Mouse (Mus musculus): ENCODE results near the gene Srp14. TPM values are rescaled to one million over a fixed set of nuclear protein-coding genes. Genes with fewer than 3 reads are reported as not detected.

The Srp14 gene
- polyA plus RNA-seq, 1 experiment from 2014 or later = 255 TPM

DNA sequence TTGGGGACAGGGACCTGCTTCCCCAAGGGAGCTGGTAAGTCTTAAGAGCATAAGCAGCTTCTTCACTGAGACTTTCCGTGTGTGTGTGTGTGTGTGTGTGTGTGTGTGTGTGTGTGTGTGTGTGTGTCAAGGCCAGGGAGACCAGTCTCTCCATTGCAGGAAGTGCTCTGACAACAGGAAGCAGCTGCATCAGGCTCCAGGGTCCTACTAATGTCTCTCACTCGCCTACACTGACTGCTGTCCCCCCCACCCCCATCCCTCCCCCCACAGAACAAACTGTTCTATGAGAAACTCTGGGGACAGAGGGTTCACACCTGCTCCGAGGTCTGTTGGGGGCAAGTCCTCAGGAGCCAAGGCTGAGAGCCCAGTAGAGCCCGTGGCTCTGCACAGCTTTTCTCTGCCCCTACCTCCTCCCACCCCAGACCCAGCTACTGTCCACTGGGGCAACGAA is 11.8 kb upstream of the Srp14 start:
- no peak overlapping the region for H3K9ac ChIP-seq (ENCODE audit: low read depth, low read length)
- no peak overlapping the region for H3K4me3 ChIP-seq (replicated peaks; ENCODE audit: low read depth, low read length)
- DNase-seq (ENCODE audit: low spot score) (peak; percentile 47), ATAC-seq (replicated peaks; ENCODE audit: low FRiP score, low read depth) (peak; percentile 23; the same call in 1 of the 2 replicates)
- TF ChIP-seq CTCF (IDR thresholded peaks at IDR 0.05; ENCODE audit: low read depth) = no peak
- H3K4me2 ChIP-seq (ENCODE audit: low read length) = no peak overlapping the region
- 40% methylated on average over 5 of the region's 5 CpGs for WGBS
- no peaks in the 10 kb centered on the region for H3K36me3 ChIP-seq (ENCODE audit: insufficient read depth, low read length)
- H3K4me1 ChIP-seq (replicated peaks; ENCODE audit: insufficient read depth, low read length) = peaks cover 15% of the 10 kb centered on the region
- no peaks in the 10 kb centered on the region for H3K27me3 ChIP-seq (ENCODE audit: insufficient read depth, low read length)
- no peaks in the 10 kb centered on the region for H3K9me3 ChIP-seq (replicated peaks; ENCODE audit: low read length)
- peak overlapping the region; percentile 57 for H3K27ac ChIP-seq

DNA sequence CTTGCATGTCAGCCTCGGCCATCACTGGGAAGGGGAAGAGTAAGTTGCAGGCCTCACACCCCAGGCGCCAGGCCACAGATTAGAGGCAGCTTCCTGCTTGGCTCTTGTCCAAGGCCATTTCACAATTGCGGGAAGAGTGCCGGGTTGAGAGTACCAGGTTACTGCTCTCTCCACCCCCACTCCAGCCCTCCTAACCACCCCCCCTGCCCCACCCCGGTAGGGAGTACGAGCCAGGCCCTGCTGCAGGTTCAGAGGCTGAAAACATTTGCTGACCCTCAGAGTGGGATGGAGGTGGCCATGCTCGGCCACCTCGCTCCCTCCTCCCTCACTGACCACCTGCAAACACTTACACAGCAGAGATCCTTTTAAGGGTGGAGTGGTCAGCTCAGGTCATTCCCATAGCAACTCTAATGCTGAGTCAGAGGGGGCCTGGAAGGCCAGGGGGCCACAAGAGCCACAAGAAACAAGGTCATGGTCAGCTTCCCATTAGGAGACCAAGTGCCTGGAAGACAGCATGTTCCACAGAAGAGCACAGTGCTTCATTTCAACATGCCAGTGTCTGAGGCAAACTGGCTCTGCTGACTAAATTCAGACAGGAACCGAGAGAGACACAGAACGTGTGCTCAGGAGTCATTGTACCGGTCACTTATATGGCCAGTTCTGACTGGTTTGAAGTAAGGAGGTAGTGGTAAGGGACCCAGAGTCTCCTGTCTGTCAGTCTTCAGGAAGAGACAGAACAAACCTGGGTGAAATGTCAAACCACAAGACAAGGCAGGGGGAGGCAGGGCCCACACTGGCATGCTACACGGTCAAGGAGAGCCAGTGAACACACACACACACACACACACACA is 11.0 kb upstream of the Srp14 start:
- Histone ChIP-seq H3K4me3 (replicated peaks; ENCODE audit: low read depth, low read length) (no peak overlapping the region), H3K9ac (ENCODE audit: low read depth, low read length) (no peak overlapping the region), H3K27me3 (ENCODE audit: insufficient read depth, low read length) (no peaks in the 10 kb centered on the region), H3K4me1 (replicated peaks; ENCODE audit: insufficient read depth, low read length) (peaks cover 15% of the 10 kb centered on the region), H3K4me2 (ENCODE audit: low read length) (no peak overlapping the region), H3K27ac (peak overlapping the region; percentile 57), H3K36me3 (ENCODE audit: insufficient read depth, low read length) (no peaks in the 10 kb centered on the region), H3K9me3 (replicated peaks; ENCODE audit: low read length) (no peaks in the 10 kb centered on the region)
- no peak for TF ChIP-seq CTCF (IDR thresholded peaks at IDR 0.05; ENCODE audit: low read depth)
- 18% methylated on average over 12 of the region's 12 CpGs for WGBS
- DNase-seq (ENCODE audit: low spot score) (peak; percentile 73), ATAC-seq (replicated peaks; ENCODE audit: low FRiP score, low read depth) (peak; percentile 50)

DNA sequence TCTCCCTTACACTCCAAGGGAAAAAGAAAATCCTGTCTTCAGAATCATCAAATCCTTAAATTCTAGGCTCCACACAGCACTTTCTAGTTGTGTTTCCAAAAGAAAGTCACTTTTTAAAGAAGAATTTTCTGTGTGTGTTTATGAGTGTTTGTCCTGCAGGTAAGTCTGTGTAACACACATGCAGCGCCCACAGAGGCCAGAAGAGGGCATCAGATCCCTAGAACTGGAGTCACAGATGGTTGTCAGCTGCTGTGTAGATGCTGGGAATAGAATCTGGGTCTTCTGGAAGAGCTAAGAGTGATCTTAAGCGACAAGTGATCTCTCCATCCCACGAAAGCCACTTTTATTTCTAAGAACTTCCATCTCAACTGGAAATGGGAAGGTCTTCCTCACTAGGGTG is 8.3 kb upstream of the Srp14 start:
- peak; percentile 59 for TF ChIP-seq CTCF (IDR thresholded peaks at IDR 0.05; ENCODE audit: low read depth)
- Histone ChIP-seq H3K36me3 (ENCODE audit: insufficient read depth, low read length) (no peaks in the 10 kb centered on the region), H3K9me3 (replicated peaks; ENCODE audit: low read length) (no peaks in the 10 kb centered on the region), H3K4me2 (ENCODE audit: low read length) (no peak overlapping the region), H3K4me3 (replicated peaks; ENCODE audit: low read depth, low read length) (no peak overlapping the region), H3K4me1 (replicated peaks; ENCODE audit: insufficient read depth, low read length) (peaks cover 15% of the 10 kb centered on the region), H3K27ac (no peak overlapping the region), H3K9ac (ENCODE audit: low read depth, low read length) (no peak overlapping the region), H3K27me3 (ENCODE audit: insufficient read depth, low read length) (no peaks in the 10 kb centered on the region)
- no peak for DNase-seq (ENCODE audit: low spot score)
- ATAC-seq (replicated peaks; ENCODE audit: low FRiP score, low read depth) = no peak
- WGBS = 76% methylated on average over 3 of the region's 3 CpGs

DNA sequence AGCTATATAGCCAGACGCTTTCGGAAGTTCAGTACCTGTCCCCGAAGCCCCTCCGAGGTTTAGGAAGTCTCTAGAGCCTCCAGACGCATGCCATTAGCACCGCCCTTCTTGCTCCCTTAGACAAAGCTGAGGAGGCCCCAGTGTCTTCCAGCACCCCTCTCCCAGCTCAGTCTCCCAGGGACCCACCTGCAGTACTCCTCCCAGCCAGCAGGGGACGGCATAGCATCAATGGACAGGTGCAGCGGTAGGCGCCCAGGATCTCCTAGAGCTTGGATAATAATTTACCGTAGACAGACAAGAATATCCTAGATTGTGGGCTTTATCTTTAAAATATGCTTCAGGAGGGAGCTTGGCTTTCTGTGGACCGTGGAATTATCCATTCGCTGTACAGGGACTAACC is 7.4 kb upstream of the Srp14 start:
- H3K27me3 ChIP-seq (ENCODE audit: insufficient read depth, low read length) = no peaks in the 10 kb centered on the region
- peaks cover 15% of the 10 kb centered on the region for H3K4me1 ChIP-seq (replicated peaks; ENCODE audit: insufficient read depth, low read length)
- peak; percentile 100 for TF ChIP-seq CTCF (IDR thresholded peaks at IDR 0.05; ENCODE audit: low read depth)
- H3K9ac ChIP-seq (ENCODE audit: low read depth, low read length) = no peak overlapping the region
- no peak overlapping the region for H3K4me2 ChIP-seq (ENCODE audit: low read length)
- no peaks in the 10 kb centered on the region for H3K9me3 ChIP-seq (replicated peaks; ENCODE audit: low read length)
- H3K36me3 ChIP-seq (ENCODE audit: insufficient read depth, low read length) = no peaks in the 10 kb centered on the region
- no peak overlapping the region for H3K27ac ChIP-seq
- 15% methylated on average over 12 of the region's 12 CpGs for WGBS
- DNase-seq (ENCODE audit: low spot score) = peak; percentile 85
- ATAC-seq (replicated peaks; ENCODE audit: low FRiP score, low read depth) = 0 out of 2 replicates have a peak, but pooled peaks have one; percentile 23
- H3K4me3 ChIP-seq (replicated peaks; ENCODE audit: low read depth, low read length) = no peak overlapping the region

DNA sequence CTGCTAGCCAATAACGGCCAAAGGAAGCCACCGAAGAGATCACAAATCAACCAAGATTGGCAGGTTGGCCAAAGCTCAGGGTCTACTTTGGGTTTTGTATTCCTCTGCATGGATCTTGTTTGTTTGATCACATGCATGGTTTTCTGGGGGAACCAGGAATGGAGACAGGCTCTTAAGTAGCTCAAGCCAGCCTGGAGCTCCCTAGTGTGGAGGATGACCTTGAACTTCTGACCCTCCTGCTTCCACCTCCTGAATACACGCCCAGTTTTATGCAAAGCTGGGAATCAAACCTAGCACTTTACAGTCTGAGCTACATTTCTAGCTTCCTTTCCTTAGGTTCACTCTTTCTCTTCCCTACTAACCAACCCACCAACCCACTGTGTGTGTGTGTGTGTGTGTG is 5.9 kb upstream of the Srp14 start:
- H3K4me2 ChIP-seq (ENCODE audit: low read length) = no peak overlapping the region
- no peaks in the 10 kb centered on the region for H3K36me3 ChIP-seq (ENCODE audit: insufficient read depth, low read length)
- 70% methylated on average over 3 of the region's 3 CpGs for WGBS
- no peak overlapping the region for H3K4me3 ChIP-seq (replicated peaks; ENCODE audit: low read depth, low read length)
- DNase-seq (ENCODE audit: low spot score) = no peak
- TF ChIP-seq CTCF (IDR thresholded peaks at IDR 0.05; ENCODE audit: low read depth) = no peak
- peaks cover 6% of the 10 kb centered on the region for H3K4me1 ChIP-seq (replicated peaks; ENCODE audit: insufficient read depth, low read length)
- H3K9ac ChIP-seq (ENCODE audit: low read depth, low read length) = no peak overlapping the region
- H3K9me3 ChIP-seq (replicated peaks; ENCODE audit: low read length) = no peaks in the 10 kb centered on the region
- ATAC-seq (replicated peaks; ENCODE audit: low FRiP score, low read depth) = no peak
- no peaks in the 10 kb centered on the region for H3K27me3 ChIP-seq (ENCODE audit: insufficient read depth, low read length)
- H3K27ac ChIP-seq = no peak overlapping the region

DNA sequence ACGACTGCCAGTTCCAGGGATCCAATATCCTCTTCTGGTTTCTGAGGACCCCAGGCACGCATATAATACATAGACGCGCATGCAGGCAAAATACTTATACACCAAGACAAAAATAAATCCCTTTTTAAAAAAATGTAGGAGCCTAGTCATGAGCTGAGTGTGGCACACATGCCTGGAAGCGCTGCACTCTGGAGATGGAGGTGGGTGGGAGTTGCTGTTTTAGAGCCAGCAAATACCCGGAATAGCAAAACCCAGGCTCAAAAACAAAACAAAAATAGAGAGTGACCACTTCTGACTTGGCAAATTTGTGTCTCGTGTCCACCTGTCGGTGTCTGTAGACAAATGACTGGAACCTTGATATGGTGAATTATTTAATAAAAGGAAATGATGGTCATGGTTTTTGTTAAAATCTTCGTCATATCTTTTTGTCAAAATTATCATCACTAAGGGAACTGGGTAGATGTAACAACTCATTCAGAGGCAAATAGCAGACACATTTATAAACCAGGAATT is 4.9 kb upstream of the Srp14 start:
- Histone ChIP-seq H3K4me2 (ENCODE audit: low read length) (no peak overlapping the region), H3K36me3 (ENCODE audit: insufficient read depth, low read length) (no peaks in the 10 kb centered on the region), H3K27me3 (ENCODE audit: insufficient read depth, low read length) (no peaks in the 10 kb centered on the region), H3K27ac (no peak overlapping the region), H3K4me3 (replicated peaks; ENCODE audit: low read depth, low read length) (no peak overlapping the region), H3K9me3 (replicated peaks; ENCODE audit: low read length) (no peaks in the 10 kb centered on the region), H3K9ac (ENCODE audit: low read depth, low read length) (no peak overlapping the region), H3K4me1 (replicated peaks; ENCODE audit: insufficient read depth, low read length) (no peaks in the 10 kb centered on the region)
- ATAC-seq (replicated peaks; ENCODE audit: low FRiP score, low read depth) (no peak), DNase-seq (ENCODE audit: low spot score) (no peak)
- 83% methylated on average over 9 of the region's 9 CpGs for WGBS
- TF ChIP-seq CTCF (IDR thresholded peaks at IDR 0.05; ENCODE audit: low read depth) = no peak

All from kidney, postnatal 0 days (tissue).